Mouse (Mus musculus): ENCODE data around the gene Hps1. TPM values are rescaled to one million over a fixed set of nuclear protein-coding genes. Genes with fewer than 3 reads are reported as not detected.

Hps1 gene
- polyA plus RNA-seq, 1 experiment from 2014 or later, result 5.3 TPM

- DNase-seq (no peak), ATAC-seq (no peak)
- no peaks in the 10 kb centered on the region for H3K27me3 ChIP-seq (ENCODE audit: insufficient read depth, low read length)
- no peak overlapping the region for H3K9ac ChIP-seq (replicated peaks)
- no peak overlapping the region for H3K4me3 ChIP-seq (ENCODE audit: low read depth, low read length)
- TF ChIP-seq CTCF (IDR thresholded peaks at IDR 0.05; ENCODE audit: low read depth) (no peak), EP300 (IDR thresholded peaks at IDR 0.05; ENCODE audit: low read depth) (no peak)
- H3K4me1 ChIP-seq (ENCODE audit: insufficient read depth), result no peaks in the 10 kb centered on the region
- no peak overlapping the region for H3K4me2 ChIP-seq (ENCODE audit: low read depth, low read length)
- peaks cover 10% of the 10 kb centered on the region; the same call in 1 of the 2 replicates for H3K36me3 ChIP-seq (replicated peaks; ENCODE audit: insufficient read depth, low read length)
- H3K9me3 ChIP-seq (ENCODE audit: low read length), result no peaks in the 10 kb centered on the region
- 89% methylated on average over 10 of the region's 10 CpGs for WGBS (ENCODE audit: insufficient replicate concordance)
- no peak overlapping the region for H3K27ac ChIP-seq (ENCODE audit: low read depth)
Observed at GRCm38 (mm10) chr19:42769648-42770047, 10.1 kb downstream of the Hps1 start.

DNA sequence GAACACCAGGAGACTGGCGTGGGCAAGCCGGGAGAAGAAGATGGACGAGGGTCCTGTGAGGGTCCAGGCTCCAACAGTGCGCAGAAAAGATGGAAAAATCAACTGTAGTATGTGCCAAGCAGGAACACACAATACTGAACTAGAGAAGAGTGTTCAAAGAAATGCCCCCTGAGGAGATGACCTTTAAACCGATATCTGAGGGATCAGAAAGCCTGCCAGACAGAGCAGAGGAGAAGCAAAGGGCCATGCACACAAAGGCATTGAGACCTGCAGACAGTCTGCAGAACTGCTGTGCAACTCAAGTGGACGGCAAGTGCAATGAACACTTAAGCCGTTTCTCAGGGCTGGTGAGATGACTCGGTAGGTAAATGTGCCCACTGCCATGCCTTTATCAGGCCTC is 12.4 kb downstream of the Hps1 start:
- no peak overlapping the region for H3K4me3 ChIP-seq (ENCODE audit: low read depth, low read length)
- DNase-seq (no peak), ATAC-seq (no peak)
- no peaks in the 10 kb centered on the region for H3K27me3 ChIP-seq (ENCODE audit: insufficient read depth, low read length)
- no peak overlapping the region for H3K9ac ChIP-seq (replicated peaks)
- peaks cover 10% of the 10 kb centered on the region; the same call in 1 of the 2 replicates for H3K36me3 ChIP-seq (replicated peaks; ENCODE audit: insufficient read depth, low read length)
- H3K4me2 ChIP-seq (ENCODE audit: low read depth, low read length), result no peak overlapping the region
- TF ChIP-seq CTCF (IDR thresholded peaks at IDR 0.05; ENCODE audit: low read depth) (no peak), EP300 (IDR thresholded peaks at IDR 0.05; ENCODE audit: low read depth) (no peak)
- WGBS (ENCODE audit: insufficient replicate concordance), result 79% methylated on average over 8 of the region's 8 CpGs
- no peaks in the 10 kb centered on the region for H3K9me3 ChIP-seq (ENCODE audit: low read length)
- H3K4me1 ChIP-seq (ENCODE audit: insufficient read depth), result no peaks in the 10 kb centered on the region
- H3K27ac ChIP-seq (ENCODE audit: low read depth), result no peak overlapping the region

DNA sequence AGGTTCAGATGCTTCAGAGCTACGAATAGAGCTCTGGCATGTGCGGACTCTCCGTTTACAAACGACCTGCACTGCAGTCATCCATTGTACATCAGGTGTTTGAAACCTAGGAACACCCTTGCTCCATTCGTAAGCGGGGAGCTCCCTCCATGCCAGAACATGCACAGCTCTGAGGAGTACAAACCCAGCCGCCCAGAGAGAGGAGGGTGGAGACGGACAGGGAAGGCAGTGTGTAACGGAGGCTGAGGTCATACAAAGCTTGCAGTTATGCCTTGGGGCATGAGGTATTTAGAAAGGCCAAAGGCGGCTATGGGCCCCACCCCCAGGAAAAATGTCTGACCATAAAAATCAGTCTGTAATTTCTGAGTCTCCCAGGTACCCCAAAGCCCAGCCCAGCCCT is 15.4 kb downstream of the Hps1 start:
- H3K4me3 ChIP-seq (ENCODE audit: low read depth, low read length), result no peak overlapping the region
- H3K4me2 ChIP-seq (ENCODE audit: low read depth, low read length), result no peak overlapping the region
- H3K9me3 ChIP-seq (ENCODE audit: low read length), result no peaks in the 10 kb centered on the region
- peaks cover 6% of the 10 kb centered on the region; the same call in 1 of the 2 replicates for H3K36me3 ChIP-seq (replicated peaks; ENCODE audit: insufficient read depth, low read length)
- no peaks in the 10 kb centered on the region for H3K4me1 ChIP-seq (ENCODE audit: insufficient read depth)
- WGBS (ENCODE audit: insufficient replicate concordance), result 89% methylated on average over 10 of the region's 10 CpGs
- no peaks in the 10 kb centered on the region for H3K27me3 ChIP-seq (ENCODE audit: insufficient read depth, low read length)
- TF ChIP-seq EP300 (IDR thresholded peaks at IDR 0.05; ENCODE audit: low read depth) (no peak), CTCF (IDR thresholded peaks at IDR 0.05; ENCODE audit: low read depth) (no peak)
- no peak overlapping the region for H3K9ac ChIP-seq (replicated peaks)
- DNase-seq, result no peak
- no peak for ATAC-seq
- H3K27ac ChIP-seq (ENCODE audit: low read depth), result no peak overlapping the region

GRCm38 (mm10) chr19:42756671-42757070 is 23.1 kb downstream of the Hps1 start:
- ATAC-seq, result no peak
- no peak for DNase-seq

DNA sequence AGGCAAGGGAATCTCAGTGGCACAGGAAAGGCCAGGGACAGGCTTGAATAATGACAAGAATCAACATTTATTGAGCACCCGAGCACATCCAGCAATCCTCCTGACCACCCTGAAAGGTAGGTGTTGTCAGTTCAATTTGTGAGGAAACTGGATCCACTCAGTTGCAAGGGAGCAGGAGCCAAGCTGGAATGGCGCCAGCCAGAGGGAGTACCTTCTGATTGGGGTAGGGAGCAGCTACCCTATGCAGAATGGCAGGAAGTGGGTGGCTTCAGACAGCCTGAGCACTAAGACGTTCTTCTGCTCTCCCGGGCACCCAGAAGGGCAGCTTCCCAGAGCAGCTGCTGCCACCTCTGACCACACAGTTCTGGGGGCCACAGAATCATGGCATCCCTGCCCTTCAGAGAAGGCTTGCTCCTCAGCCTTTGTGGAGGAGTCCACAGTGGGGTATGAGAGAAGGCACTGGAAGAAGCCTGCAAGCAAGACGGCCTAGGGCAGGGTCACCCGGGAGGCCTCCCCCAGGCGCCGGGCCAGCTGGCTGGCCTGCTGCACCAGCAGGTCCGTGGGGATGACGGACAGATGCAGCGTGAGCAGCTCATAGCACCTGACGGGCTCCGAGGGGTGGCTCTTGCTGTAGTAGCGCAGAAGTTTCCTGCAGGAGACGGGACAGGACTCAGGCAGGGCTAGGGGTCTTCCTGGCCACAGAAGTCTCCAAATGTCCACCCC is 24.5 kb downstream of the Hps1 start:
- no peak overlapping the region for H3K27ac ChIP-seq (ENCODE audit: low read depth)
- DNase-seq (no peak), ATAC-seq (no peak)
- H3K27me3 ChIP-seq (ENCODE audit: insufficient read depth, low read length), result no peaks in the 10 kb centered on the region
- no peak overlapping the region for H3K4me2 ChIP-seq (ENCODE audit: low read depth, low read length)
- WGBS (ENCODE audit: insufficient replicate concordance), result 67% methylated on average over 15 of the region's 15 CpGs
- H3K36me3 ChIP-seq (replicated peaks; ENCODE audit: insufficient read depth, low read length), result no peaks in the 10 kb centered on the region
- TF ChIP-seq EP300 (IDR thresholded peaks at IDR 0.05; ENCODE audit: low read depth), result no peak
- no peak for TF ChIP-seq CTCF (IDR thresholded peaks at IDR 0.05; ENCODE audit: low read depth)
- H3K9ac ChIP-seq (replicated peaks), result no peak overlapping the region
- H3K4me1 ChIP-seq (ENCODE audit: insufficient read depth), result peaks cover 19% of the 10 kb centered on the region
- H3K4me3 ChIP-seq (ENCODE audit: low read depth, low read length), result no peak overlapping the region
- H3K9me3 ChIP-seq (ENCODE audit: low read length), result no peaks in the 10 kb centered on the region

More at GRCm38 (mm10) chr19:42756671-42757070, 23.1 kb downstream of the Hps1 start:
- Histone ChIP-seq H3K27me3 (ENCODE audit: insufficient read depth, low read length) (no peaks in the 10 kb centered on the region), H3K4me2 (ENCODE audit: low read depth, low read length) (no peak overlapping the region), H3K27ac (ENCODE audit: low read depth) (no peak overlapping the region), H3K4me1 (ENCODE audit: insufficient read depth) (peaks cover 17% of the 10 kb centered on the region), H3K9me3 (ENCODE audit: low read length) (no peaks in the 10 kb centered on the region), H3K36me3 (replicated peaks; ENCODE audit: insufficient read depth, low read length) (no peaks in the 10 kb centered on the region), H3K4me3 (ENCODE audit: low read depth, low read length) (no peak overlapping the region), H3K9ac (replicated peaks) (no peak overlapping the region)
- WGBS (ENCODE audit: insufficient replicate concordance), result 63% methylated on average over 6 of the region's 6 CpGs
- TF ChIP-seq CTCF (IDR thresholded peaks at IDR 0.05; ENCODE audit: low read depth), result no peak
- no peak for TF ChIP-seq EP300 (IDR thresholded peaks at IDR 0.05; ENCODE audit: low read depth)

GRCm38 (mm10) chr19:42753141-42753917 is 26.4 kb downstream of the Hps1 start:
- peak; percentile 73 for ATAC-seq
- DNase-seq, result peak; percentile 83
- H3K27ac ChIP-seq (ENCODE audit: low read depth), result peak overlapping the region; percentile 88
- no peaks in the 10 kb centered on the region for H3K27me3 ChIP-seq (ENCODE audit: insufficient read depth, low read length)
- TF ChIP-seq EP300 (IDR thresholded peaks at IDR 0.05; ENCODE audit: low read depth) (no peak), CTCF (IDR thresholded peaks at IDR 0.05; ENCODE audit: low read depth) (no peak)
- H3K4me1 ChIP-seq (ENCODE audit: insufficient read depth), result peaks cover 19% of the 10 kb centered on the region
- peak overlapping the region; percentile 72 for H3K4me2 ChIP-seq (ENCODE audit: low read depth, low read length)
- peak overlapping the region; percentile 64 for H3K9ac ChIP-seq (replicated peaks)
- WGBS (ENCODE audit: insufficient replicate concordance), result 12% methylated on average over 11 of the region's 11 CpGs
- no peaks in the 10 kb centered on the region for H3K36me3 ChIP-seq (replicated peaks; ENCODE audit: insufficient read depth, low read length)
- peak overlapping the region; percentile 43 for H3K4me3 ChIP-seq (ENCODE audit: low read depth, low read length)
- H3K9me3 ChIP-seq (ENCODE audit: low read length), result no peaks in the 10 kb centered on the region
